Mouse (Mus musculus): ENCODE results near the gene Sp2.

Sp2 gene

GRCm38 (mm10) chr11:96908594-96908993, 74.2 kb downstream of the Sp2 start:
- DNase-seq (ENCODE audit: low spot score in 2 of 2): no peak

- DNase-seq (ENCODE audit: low spot score in 2 of 2): no peak
These were observed 76.2 kb downstream of the Sp2 start for GRCm38 (mm10) chr11:96906431-96907161.
